Mouse (Mus musculus) heart, adult 2 months (tissue): Measurements from ENCODE around the gene Efemp2. TPM values are rescaled to one million over a fixed set of nuclear protein-coding genes. Genes with fewer than 3 reads are reported as not detected.
"Not testable (repeated sequence)": the region's sequence is repeated elsewhere in the genome, so short reads cannot be mapped to it uniquely, and the experiment has no call there.

ENCODE experiments used
- DNase-seq, 2 experiments: peaks; one replicate each; pipeline ENCODE4 v3.0.0; 2021
- H3K27ac ChIP-seq: fragments of 200-600 bp; 2 replicates; pipeline ENCODE4 v1.8.1; 2022
- H3K27me3 ChIP-seq: fragments of 200-500 bp; 2 replicates; pipeline ENCODE4 v1.6.1; 2012; ENCODE audit warnings: mild to moderate bottlenecking, low read length, inconsistent platforms, mixed read lengths; ENCODE audit not compliant: control insufficient read depth, insufficient read depth
- H3K36me3 ChIP-seq: fragments of 200-500 bp; 2 replicates; pipeline ENCODE4 v1.6.1; 2012; ENCODE audit warnings: low read length, inconsistent platforms; ENCODE audit not compliant: control insufficient read depth, insufficient read depth
- H3K4me1 ChIP-seq: fragments of 200-500 bp; 2 replicates; pipeline ENCODE4 v1.6.1; 2011; ENCODE audit warnings: low read length; ENCODE audit not compliant: control insufficient read depth, insufficient read depth
- H3K4me3 ChIP-seq: fragments of 200-600 bp; 2 replicates; pipeline ENCODE4 v1.8.1; 2022
- H3K79me2 ChIP-seq: fragments of 200-500 bp; replicated peaks from 2 replicates; pipeline ENCODE4 v1.6.1; 2012; ENCODE audit warnings: mild to moderate bottlenecking, inconsistent platforms, low read length, moderate library complexity, mixed read lengths; ENCODE audit not compliant: control insufficient read depth, insufficient read depth
- H3K9ac ChIP-seq: fragments of 200-500 bp; 2 replicates; pipeline ENCODE4 v1.6.1; 2012; ENCODE audit warnings: low read depth, mild to moderate bottlenecking, control low read depth, inconsistent platforms, low read length, mixed read lengths
- CTCF ChIP-seq: fragments of 200-600 bp; IDR thresholded peaks from 2 replicates; pipeline ENCODE4 v1.8.1; 2022; ENCODE audit warnings: antibody characterized with exemption, mild to moderate bottlenecking, moderate library complexity
- EP300 ChIP-seq: fragments of 200-500 bp; IDR thresholded peaks from 2 replicates; pipeline ENCODE4 v1.6.1; 2011; ENCODE audit warnings: low read depth, low read length, control low read depth; ENCODE audit not compliant: insufficient read depth
- POLR2A ChIP-seq: fragments of 200-500 bp; IDR thresholded peaks from 2 replicates; pipeline ENCODE4 v1.6.1; 2011; ENCODE audit warnings: mild to moderate bottlenecking, low read depth, low read length, control low read depth; ENCODE audit not compliant: insufficient read depth
- WGBS: fragments of 180-500 bp; shearing (Covaris S2); methylation state at CpG from one replicate; pipeline ENCODE4 v1.1.7; 2018; 5-methylcytosine and 5-hydroxymethylcytosine counted together
- intact Hi-C: fragments of 180-260 bp; cut with DNase I; formaldehyde crosslinking; loops from one replicate; pipeline ENCODE4 v1.15.1; 2025
- polyA plus RNA-seq: library from polyadenylated mRNA; depleted of rRNA; stranded (reverse); fragments of >200 nt; gene quantifications from 2 replicates; pipeline ENCODE4 v1.2.3, GENCODE M21; 2012
- total RNA-seq, 2 experiments: library from RNA; stranded (reverse); gene quantifications; 2 replicates each; pipeline ENCODE4 v1.2.3; 2021

Gene Efemp2
- total and polyA plus RNA-seq, 3 experiments = 8.2 to 36.3 (median 10.3) TPM

GRCm38 (mm10) chr19:5487768-5488550 is 14.2 kb downstream of the Efemp2 start, which contains the start of gene Mus81:
Mus81 (minus strand) TSS chr19:5488402.
- peak; percentile 95 to 97 for DNase-seq
- Histone ChIP-seq H3K27me3 (no peaks in the 10 kb centered on the region), H3K27ac (peak within 1 kb of the TSS; percentile 98), H3K9ac (peak within 1 kb of the TSS; percentile 66), H3K4me3 (peak within 1 kb of the TSS; percentile 62), H3K4me1 (peaks cover 2% of the 10 kb centered on the region; the same call in 1 of the 2 replicates), H3K79me2 (no peaks in the 10 kb centered on the region), H3K36me3 (peaks cover 10% of the 10 kb centered on the region)
- WGBS = under 1% methylated on average over 39 of the region's 39 CpGs
- intact Hi-C loops = loop anchor here (1.0 to 2.0 kb wide), 6 partner anchors 15 to 121 kb away; partner anchors contain the start of genes AI837181, Banf1, Efemp2 and Eif1ad
- TF ChIP-seq CTCF (peak; percentile 71), POLR2A (peak; percentile 92), EP300 (peak; percentile 68)

- intact Hi-C loops = loop anchor here (1.0 to 2.0 kb wide), 2 partner anchors 64 to 100 kb away; partner anchors contain the start of genes AI837181 and Sart1
- Histone ChIP-seq H3K9ac (peak overlapping the region; percentile 66), H3K79me2 (0 out of 2 replicates have a peak, but pooled peaks cover 4% of the 10 kb centered on the region), H3K4me3 (peak overlapping the region; percentile 61), H3K27ac (peak overlapping the region; percentile 98), H3K36me3 (peaks cover 12% of the 10 kb centered on the region), H3K4me1 (peaks cover 2% of the 10 kb centered on the region; the same call in 1 of the 2 replicates), H3K27me3 (no peaks in the 10 kb centered on the region)
- WGBS = under 1% methylated on average over 26 of the region's 26 CpGs
- DNase-seq = peak; percentile 96 to 98
- no peak for TF ChIP-seq CTCF
- peak; percentile 95 for TF ChIP-seq POLR2A
- TF ChIP-seq EP300 = no peak; the same call in 1 of the 2 replicates
These were observed 15.3 kb downstream of the Efemp2 start for GRCm38 (mm10) chr19:5488878-5489571.

DNA sequence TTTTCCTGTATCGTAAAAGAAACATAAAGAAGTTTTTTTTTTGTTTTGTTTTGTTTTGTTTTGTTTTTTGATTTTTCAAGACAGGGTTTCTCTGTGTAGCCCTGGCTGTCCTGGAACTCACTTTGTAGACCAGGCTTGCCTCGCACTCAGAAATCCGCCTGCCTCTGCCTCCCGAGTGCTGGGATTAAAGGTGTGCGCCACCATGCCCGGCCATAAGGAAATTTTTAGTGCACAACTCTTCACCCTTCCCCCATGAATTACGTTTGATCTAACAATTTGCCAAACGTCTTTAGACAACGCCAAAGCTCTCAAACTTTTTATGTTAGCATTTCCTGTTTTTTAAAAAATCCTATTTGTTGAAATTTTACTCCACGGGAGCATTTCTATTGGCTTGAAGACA is 16.0 kb downstream of the Efemp2 start:
- DNase-seq = peak in 1 of 2 experiments; percentile 21
- not testable (repeated sequence) for H3K9ac ChIP-seq, H3K4me1 ChIP-seq, H3K79me2 ChIP-seq, H3K27me3 ChIP-seq
- intact Hi-C loops = loop anchor here (2.0 kb wide), 2 partner anchors 21 to 101 kb away; partner anchors contain the start of genes Sart1 and Snx32
- peak overlapping the region; percentile 61 for H3K4me3 ChIP-seq
- WGBS = 27% methylated on average over 10 of the region's 10 CpGs
- peaks cover 14% of the 10 kb centered on the region for H3K36me3 ChIP-seq
- H3K27ac ChIP-seq = peak overlapping the region; percentile 98

- Histone ChIP-seq H3K27me3 (no peaks in the 10 kb centered on the region), H3K79me2 (0 out of 2 replicates have a peak, but pooled peaks cover 5% of the 10 kb centered on the region), H3K27ac (peak within 1 kb of the TSS; percentile 98), H3K9ac (peak within 1 kb of the TSS; percentile 88), H3K4me1 (peaks cover 2% of the 10 kb centered on the region; the same call in 1 of the 2 replicates), H3K36me3 (peaks cover 14% of the 10 kb centered on the region), H3K4me3 (peak within 1 kb of the TSS; percentile 91)
- WGBS = under 1% methylated on average over 62 of the region's 62 CpGs
- intact Hi-C loops = loop anchor here (2.0 kb wide), 1 partner anchor 20 kb away; the partner anchor contains the start of gene Snx32
- TF ChIP-seq POLR2A (peak; percentile 98), CTCF (no peak), EP300 (peak; percentile 73)
- DNase-seq = peak; percentile 96 to 98
These were observed 16.7 kb downstream of the Efemp2 start, which contains the start of gene Cfl1 for GRCm38 (mm10) chr19:5490313-5490897. Cfl1 (plus strand) TSS chr19:5490455.

DNA sequence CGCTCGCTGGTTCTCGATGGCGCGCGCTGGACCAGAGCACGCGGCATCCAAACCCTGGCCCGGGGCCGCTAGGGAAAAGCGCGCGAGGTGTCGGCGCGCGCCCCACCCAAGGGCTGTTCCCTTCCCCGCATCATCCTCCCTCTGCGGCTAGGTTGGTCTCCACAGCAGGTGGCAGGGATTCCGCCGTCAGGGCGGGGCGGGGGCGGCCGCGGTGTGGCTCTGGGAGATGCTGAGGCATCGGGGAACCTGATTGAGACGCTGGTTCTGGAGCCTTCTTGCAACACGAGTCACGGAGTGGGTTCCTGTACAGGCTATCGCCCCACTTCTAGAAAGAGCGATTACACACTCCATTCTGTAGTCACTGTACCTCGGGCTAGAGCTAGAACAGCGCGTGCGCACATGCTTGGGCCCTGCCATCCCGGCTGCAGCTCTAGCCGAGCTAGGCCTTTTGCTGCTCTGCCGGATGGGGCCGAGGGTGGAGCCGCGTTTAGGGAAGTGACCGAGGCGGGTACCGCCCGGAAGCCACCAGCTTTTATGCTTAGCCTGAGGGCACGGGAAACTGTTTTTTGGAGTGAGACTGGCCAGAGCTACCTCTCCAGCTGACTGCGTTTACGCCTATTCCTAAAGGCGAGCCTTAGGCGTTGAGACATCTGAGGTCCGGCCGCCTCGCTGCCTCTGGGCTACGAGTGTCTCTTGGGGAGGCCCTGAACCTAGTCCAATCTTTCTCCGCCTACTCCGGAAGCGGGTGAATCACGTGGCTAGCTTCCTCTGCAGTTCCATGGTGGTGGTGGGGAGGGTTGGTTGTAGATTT is 17.3 kb downstream of the Efemp2 start:
- Histone ChIP-seq H3K9ac (peak overlapping the region; percentile 88), H3K79me2 (0 out of 2 replicates have a peak, but pooled peaks cover 5% of the 10 kb centered on the region), H3K36me3 (peaks cover 14% of the 10 kb centered on the region), H3K27me3 (no peaks in the 10 kb centered on the region), H3K4me1 (peaks cover 2% of the 10 kb centered on the region; the same call in 1 of the 2 replicates), H3K4me3 (peak overlapping the region; percentile 91), H3K27ac (peak overlapping the region; percentile 98)
- under 1% methylated on average over 59 of the region's 59 CpGs for WGBS
- DNase-seq = peak; percentile 91 to 93
- intact Hi-C loops = loop anchor here (2.0 kb wide), 1 partner anchor 20 kb away; the partner anchor contains the start of gene Snx32
- TF ChIP-seq POLR2A = peak; percentile 94
- no peak for TF ChIP-seq CTCF
- TF ChIP-seq EP300 = peak; percentile 43; the same call in 1 of the 2 replicates
